Mouse (Mus musculus): Measurements from ENCODE around the gene Tnn.

Gene Tnn

DNA sequence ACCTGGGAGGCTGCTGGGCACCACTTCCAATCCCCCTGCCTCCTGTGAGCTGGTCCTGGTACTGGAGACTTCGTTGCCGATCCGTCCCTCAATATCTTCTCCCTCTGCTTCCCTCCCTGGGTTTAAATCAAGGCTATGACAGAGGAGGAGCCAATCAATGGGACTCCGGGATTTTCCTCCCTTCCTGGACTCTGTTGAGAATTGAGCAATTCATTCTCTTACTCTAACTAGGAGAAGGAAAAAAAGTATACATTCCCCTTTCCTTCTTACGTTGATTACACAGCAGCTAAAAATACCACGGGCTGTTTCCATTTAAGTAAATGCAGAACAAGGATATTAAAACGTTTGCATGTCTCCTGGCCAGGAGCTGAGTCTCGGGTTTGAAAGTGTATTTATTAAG lies at the start of gene Tnn:
Tnn (minus strand) TSS at position 101 of the 400 bp plus-strand sequence.
- DNase-seq, result no peak

DNA sequence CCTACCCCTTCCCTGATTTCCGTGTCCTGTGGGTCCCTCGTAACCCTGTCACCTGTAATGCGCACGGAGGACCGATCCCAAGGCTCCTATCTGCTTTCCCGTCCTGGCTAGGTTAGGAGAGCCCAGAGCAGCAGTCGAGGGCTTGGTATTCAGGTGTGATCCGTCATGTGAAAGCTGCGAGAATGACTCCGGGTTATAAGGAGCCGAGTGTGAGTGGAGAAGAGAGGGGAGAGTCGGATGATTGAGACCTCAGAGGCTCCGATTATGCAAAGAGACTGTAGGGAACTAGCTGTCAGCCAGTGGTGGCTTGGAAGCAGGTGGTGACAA lies 41.9 kb upstream of the Tnn start:
- no peak for DNase-seq

DNA sequence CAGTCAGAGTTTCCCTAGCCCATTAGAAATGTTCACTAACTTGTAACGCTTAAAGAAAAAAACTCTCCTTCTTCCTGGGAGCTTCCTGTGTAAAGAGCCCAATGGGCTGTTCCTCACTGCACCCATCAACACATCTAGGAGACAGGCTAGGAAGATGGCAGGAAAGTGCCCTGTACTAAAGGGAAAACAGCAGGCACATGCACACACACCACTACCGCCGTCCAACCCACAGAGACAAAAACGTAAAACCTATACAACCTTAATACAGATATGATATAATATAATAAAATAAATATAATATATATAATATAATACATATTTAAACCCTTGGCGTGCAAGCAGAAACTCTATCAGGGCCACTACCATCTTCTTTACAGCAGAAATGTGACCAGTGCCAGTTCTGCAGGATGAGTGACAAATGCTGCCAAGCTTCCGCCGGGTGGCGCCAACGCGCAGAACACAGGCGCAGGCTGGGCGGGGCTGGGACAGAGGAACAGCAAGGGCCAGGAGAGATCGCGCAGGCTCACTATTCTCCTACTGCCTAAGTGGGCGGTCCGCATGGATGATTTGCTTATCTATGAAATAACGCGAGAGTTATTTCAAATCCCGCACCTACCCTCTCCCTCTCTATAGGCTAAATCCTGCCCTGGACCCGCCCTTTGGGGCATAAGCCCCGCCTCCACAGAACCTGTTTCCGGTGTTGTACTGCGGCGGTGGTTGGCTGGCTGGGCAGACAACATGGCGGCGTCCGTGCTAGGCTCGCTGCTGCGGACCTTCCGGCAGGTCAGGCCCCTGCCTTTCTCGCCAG lies 41.4 kb upstream of the Tnn start, which contains the start of gene Mrps14:
Mrps14 (plus strand) TSS at position 687 of the 808 bp plus-strand sequence.
- peak; percentile 96 to 98 for DNase-seq

GRCm38 (mm10) chr1:160184506-160184905 lies 31.1 kb upstream of the Tnn start:
- no peak for DNase-seq

GRCm38 (mm10) chr1:160181216-160181615 lies 27.8 kb upstream of the Tnn start:
- no peak for DNase-seq

GRCm38 (mm10) chr1:160176903-160177302 lies 23.5 kb upstream of the Tnn start:
- DNase-seq, result no peak

GRCm38 (mm10) chr1:160166600-160166999 lies 13.2 kb upstream of the Tnn start:
- no peak for DNase-seq

- DNase-seq, result no peak
Observed at GRCm38 (mm10) chr1:160158190-160158589, 4.8 kb upstream of the Tnn start.

DNA sequence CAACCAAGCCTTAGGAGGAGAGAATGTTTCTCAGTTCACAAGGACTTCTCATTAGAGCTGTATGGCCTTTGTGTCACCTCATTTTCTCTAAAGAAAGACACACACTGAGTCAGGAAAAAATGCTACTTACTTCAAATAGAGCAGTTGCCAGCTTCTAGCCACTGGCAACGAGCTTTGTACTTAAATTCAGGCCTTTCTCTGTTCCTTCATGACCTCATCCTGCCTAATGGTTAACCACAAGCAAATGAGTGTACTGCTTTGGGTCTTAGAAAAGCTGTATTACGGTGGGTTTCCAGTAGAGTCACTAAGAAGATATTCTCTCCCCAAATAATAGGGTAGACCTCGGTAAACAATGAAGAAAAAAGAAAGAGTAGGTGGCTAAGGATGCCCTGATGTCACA lies 2.7 kb downstream of the Tnn start:
- DNase-seq, result no peak

DNA sequence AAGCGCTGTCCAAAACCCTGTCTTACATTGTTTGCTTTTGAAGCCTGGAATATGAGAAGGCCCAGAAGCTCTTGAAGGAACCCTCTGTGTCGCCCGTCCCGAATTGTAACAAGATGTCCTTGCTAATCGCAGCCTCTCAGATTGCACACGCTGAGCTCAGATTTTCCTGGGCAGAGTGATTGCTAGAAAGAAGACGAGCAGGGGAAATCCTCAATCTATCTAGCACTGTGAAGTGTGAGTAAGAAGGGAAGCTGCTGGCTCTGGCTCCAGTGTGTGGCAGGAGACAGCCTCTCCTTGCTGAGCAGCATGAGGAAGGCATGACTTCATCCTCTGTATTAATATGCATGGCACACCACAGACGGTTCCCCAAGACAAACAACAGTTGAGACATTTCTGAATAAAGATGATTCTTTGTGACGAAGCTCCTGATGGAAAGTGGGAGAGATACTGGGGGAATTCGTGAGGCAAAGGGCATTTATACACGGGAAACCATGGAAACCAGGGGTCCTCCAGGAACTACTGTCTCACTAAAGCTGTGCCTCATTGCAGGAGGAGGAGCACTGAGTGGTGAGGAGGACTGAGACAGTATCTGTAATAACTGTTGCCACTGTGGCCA lies 4.0 kb downstream of the Tnn start:
- no peak for DNase-seq

- no peak for DNase-seq
Observed at GRCm38 (mm10) chr1:160147274-160147673, 6.1 kb downstream of the Tnn start.

- no peak for DNase-seq
Observed at GRCm38 (mm10) chr1:160145606-160146005, 7.8 kb downstream of the Tnn start.

GRCm38 (mm10) chr1:160144343-160144742 lies 9.0 kb downstream of the Tnn start:
- no peak for DNase-seq

GRCm38 (mm10) chr1:160136362-160136890 lies 17.0 kb downstream of the Tnn start:
- DNase-seq, result no peak

DNA sequence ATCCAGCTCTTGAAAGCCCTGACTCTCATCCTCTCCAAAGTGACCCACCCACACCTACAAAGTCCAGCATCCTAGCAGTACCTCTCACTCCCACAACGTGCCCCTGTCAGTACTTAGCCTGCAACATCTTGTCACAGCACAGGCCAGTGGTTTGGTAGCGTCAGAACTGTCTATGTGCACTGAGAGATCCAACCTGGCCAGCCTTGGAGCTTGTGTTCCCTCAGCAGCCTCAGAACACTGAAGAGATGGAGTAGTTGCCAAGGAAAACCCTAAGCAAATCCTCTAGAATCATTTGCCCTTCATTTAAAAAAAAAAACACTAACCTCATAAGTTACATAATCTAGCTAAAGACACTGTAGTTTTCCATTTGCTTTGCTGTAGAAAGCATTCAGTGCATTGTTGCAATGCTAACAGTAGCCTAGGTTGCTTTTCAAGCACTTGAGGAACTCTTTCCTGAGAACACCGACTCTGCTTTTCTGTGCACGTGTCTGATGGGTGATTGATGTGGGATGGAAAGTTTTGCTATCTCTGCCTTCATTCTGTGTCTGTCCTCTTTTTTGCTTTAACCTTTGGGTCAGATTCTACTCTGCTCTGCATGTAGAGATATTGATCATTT lies 19.8 kb downstream of the Tnn start:
- no peak for DNase-seq

GRCm38 (mm10) chr1:160123957-160124356 lies 29.4 kb downstream of the Tnn start:
- no peak for DNase-seq

GRCm38 (mm10) chr1:160108604-160109003 lies 44.8 kb downstream of the Tnn start:
- DNase-seq, result no peak

DNA sequence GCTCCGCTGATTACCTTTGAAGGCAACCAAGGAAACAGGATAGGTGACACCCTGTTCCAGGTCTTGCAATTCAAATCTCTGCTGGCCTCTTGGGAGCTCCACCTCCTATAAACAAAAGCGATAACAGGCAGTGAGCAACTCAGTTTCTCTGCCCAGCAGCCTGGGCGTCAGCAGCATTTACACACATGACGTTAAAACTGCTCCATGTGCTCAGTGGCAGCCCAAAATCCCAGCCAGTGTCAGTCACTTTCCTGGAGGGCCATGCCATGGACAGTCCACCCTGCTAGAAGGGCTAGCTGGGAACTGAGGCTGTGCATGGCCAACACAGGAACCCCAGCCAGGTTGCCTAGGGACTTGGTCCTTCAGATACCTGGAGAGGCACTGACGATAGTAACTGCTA lies 48.0 kb downstream of the Tnn start:
- DNase-seq, result no peak

DNA sequence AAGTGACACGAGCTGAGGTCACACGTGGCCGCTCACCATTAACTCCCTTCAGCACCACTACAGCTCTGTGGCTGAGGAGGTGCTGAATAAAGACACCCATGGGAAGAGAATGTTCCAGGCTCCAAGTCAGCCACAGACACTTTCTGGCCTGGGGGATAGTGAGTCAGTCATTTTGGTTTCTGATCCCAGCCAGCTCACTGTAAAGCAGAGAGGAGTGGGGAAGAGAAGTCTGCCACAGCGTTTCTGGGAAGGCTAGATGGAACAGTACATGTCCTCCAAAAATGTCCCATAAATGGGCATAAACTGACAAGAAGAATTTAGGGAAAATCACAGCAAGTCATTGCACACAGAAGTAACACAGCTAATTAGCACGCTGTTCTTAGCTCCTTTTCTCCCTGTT lies 52.4 kb downstream of the Tnn start:
- DNase-seq, result no peak

DNA sequence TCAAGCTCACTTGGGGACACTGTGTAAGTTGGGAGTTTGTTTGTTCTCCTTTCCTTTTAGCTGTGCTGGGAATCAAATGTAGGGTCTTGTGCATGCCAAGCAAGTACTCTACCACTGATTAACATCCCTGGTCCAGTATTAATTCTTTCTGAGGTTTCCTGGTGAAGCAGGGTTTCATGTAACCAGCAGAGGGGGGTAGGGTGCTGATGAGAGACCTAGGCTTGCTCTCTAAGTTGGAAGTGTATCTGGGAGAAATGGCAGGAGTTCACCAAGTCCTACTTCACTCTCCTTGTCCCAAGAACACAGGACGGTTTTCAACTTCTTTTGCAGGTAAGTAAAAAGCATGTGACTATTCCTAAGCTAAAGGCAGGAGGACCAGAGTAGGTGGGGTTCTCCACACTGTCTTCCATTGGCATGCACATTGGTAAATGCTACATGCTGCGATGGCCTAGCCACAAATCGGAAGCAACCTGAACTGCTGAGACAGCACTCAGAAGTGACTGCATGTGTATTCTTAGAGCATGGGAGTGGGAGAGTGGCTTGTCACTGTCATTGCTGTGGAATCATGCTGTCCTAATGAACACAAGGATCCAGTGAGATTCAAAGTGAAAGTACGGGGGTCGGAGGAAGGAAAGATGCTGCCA lies 53.6 kb downstream of the Tnn start:
- DNase-seq, result no peak

- no peak for DNase-seq
Observed at GRCm38 (mm10) chr1:160086651-160087050, 66.7 kb downstream of the Tnn start.

GRCm38 (mm10) chr1:160084239-160084638 lies 69.1 kb downstream of the Tnn start:
- DNase-seq, result no peak

- DNase-seq, result no peak
Observed at GRCm38 (mm10) chr1:160082647-160083046, 70.7 kb downstream of the Tnn start.

Measured in thymus, adult 18-20 months (tissue).